21 mouse cellular contexts compared by ENCODE assay signal in genomic region chr13:115910866-115911449, GRCm38 (mm10).
DNase-seq lines count a peak whose midpoint lies in the region; ATAC-seq and TF ChIP-seq lines count a peak whose summit lies in the region.
"Had no signal": no experiment of that assay in that cellular context is flagged by ENCODE, and none has a peak within 500 bp of the region (broad histone marks: within the 10 kb centered on the region; RNA-seq: fewer than 3 reads in every experiment).

No protein-coding gene starts in this region.

- H3K4me2 ChIP-seq in midbrain, embryonic 11.5 days: no peak overlapping the region
- peak overlapping the region; percentile 34 for H3K4me2 ChIP-seq in forebrain, embryonic 16.5 days (ENCODE audit: low read length)
- H3K4me2 ChIP-seq in hindbrain, postnatal 0 days (ENCODE audit: low read depth, low read length): peak overlapping the region; percentile 24; the same call in 1 of the 2 replicates
- H3K4me2 ChIP-seq: heart, embryonic 11.5 days had no signal

- H3K36me3 ChIP-seq in midbrain, embryonic 11.5 days (ENCODE audit: control insufficient read depth, insufficient read depth, low read length): no peaks in the 10 kb centered on the region
- no peaks in the 10 kb centered on the region for H3K36me3 ChIP-seq in midbrain, embryonic 10.5 days
- H3K36me3 ChIP-seq in forebrain, embryonic 16.5 days (ENCODE audit: control insufficient read depth, insufficient read depth): no peaks in the 10 kb centered on the region
- H3K36me3 ChIP-seq in hindbrain, postnatal 0 days (ENCODE audit: insufficient read depth, low read length): no peaks in the 10 kb centered on the region
- H3K36me3 ChIP-seq: limb, embryonic 10.5 days had no signal

- H3K27ac ChIP-seq in midbrain, embryonic 11.5 days (ENCODE audit: low read depth, low read length): no peak overlapping the region
- no peak overlapping the region for H3K27ac ChIP-seq in midbrain, embryonic 10.5 days (replicated peaks)
- no peak overlapping the region for H3K27ac ChIP-seq in forebrain, embryonic 16.5 days (ENCODE audit: low read length)
- no peak overlapping the region for H3K27ac ChIP-seq in hindbrain, postnatal 0 days
- H3K27ac ChIP-seq: gastrocnemius, adult 2 months; left cerebral cortex, adult 2 months; limb, embryonic 10.5 days had no signal

- H3K4me1 ChIP-seq in midbrain, embryonic 11.5 days (ENCODE audit: control insufficient read depth, insufficient read depth, low read length): no peaks in the 10 kb centered on the region
- 0 out of 2 replicates have a peak, but pooled peaks cover 3% of the 10 kb centered on the region for H3K4me1 ChIP-seq in midbrain, embryonic 10.5 days
- peaks cover 6% of the 10 kb centered on the region for H3K4me1 ChIP-seq in forebrain, embryonic 16.5 days (replicated peaks; ENCODE audit: control insufficient read depth, insufficient read depth, low read length)
- H3K4me1 ChIP-seq in hindbrain, postnatal 0 days (ENCODE audit: insufficient read depth, low read length): no peaks in the 10 kb centered on the region
- H3K4me1 ChIP-seq: limb, embryonic 10.5 days; megakaryocyte, embryonic 14.5 days had no signal

- WGBS in midbrain, embryonic 11.5 days: 43% methylated on average over 8 of the region's 8 CpGs
- 53% methylated on average over 8 of the region's 8 CpGs for WGBS in midbrain, embryonic 10.5 days
- 3% methylated on average over 8 of the region's 8 CpGs for WGBS in forebrain, embryonic 16.5 days
- 35% methylated on average over 8 of the region's 8 CpGs for WGBS in hindbrain, postnatal 0 days

- H3K9me3 ChIP-seq in midbrain, embryonic 11.5 days (ENCODE audit: control insufficient read depth, low read length): no peaks in the 10 kb centered on the region
- no peaks in the 10 kb centered on the region for H3K9me3 ChIP-seq in midbrain, embryonic 10.5 days (replicated peaks)
- 0 out of 2 replicates have a peak, but pooled peaks cover 4% of the 10 kb centered on the region for H3K9me3 ChIP-seq in forebrain, embryonic 16.5 days (ENCODE audit: control insufficient read depth, low read length)
- H3K9me3 ChIP-seq in hindbrain, postnatal 0 days (ENCODE audit: low read length): no peaks in the 10 kb centered on the region
- H3K9me3 ChIP-seq: limb, embryonic 10.5 days had no signal

- no peak overlapping the region for H3K4me3 ChIP-seq in midbrain, embryonic 11.5 days (ENCODE audit: low read depth, low read length)
- no peak overlapping the region for H3K4me3 ChIP-seq in midbrain, embryonic 10.5 days
- H3K4me3 ChIP-seq in forebrain, embryonic 16.5 days (replicated peaks; ENCODE audit: low read length): no peak overlapping the region
- no peak overlapping the region for H3K4me3 ChIP-seq in hindbrain, postnatal 0 days (ENCODE audit: low read length)
- H3K4me3 ChIP-seq: gastrocnemius, adult 2 months; left cerebral cortex, adult 2 months; limb, embryonic 10.5 days; megakaryocyte, embryonic 14.5 days; myocyte had no signal

- H3K27me3 ChIP-seq in midbrain, embryonic 11.5 days (ENCODE audit: control insufficient read depth, insufficient read depth, low read length): no peaks in the 10 kb centered on the region
- H3K27me3 ChIP-seq in midbrain, embryonic 10.5 days (ENCODE audit: low read depth, poor library complexity, severe bottlenecking): no peaks in the 10 kb centered on the region
- H3K27me3 ChIP-seq in forebrain, embryonic 16.5 days (replicated peaks; ENCODE audit: control insufficient read depth, insufficient read depth, low read length): 0 out of 2 replicates have a peak, but pooled peaks cover 3% of the 10 kb centered on the region
- no peaks in the 10 kb centered on the region for H3K27me3 ChIP-seq in hindbrain, postnatal 0 days (ENCODE audit: insufficient read depth, low read length)
- H3K27me3 ChIP-seq: megakaryocyte, embryonic 14.5 days had no signal

- TF ChIP-seq CTCF in hindbrain, postnatal 0 days (IDR thresholded peaks at IDR 0.05; ENCODE audit: low read depth): no peak

- ATAC-seq in midbrain, embryonic 11.5 days (ENCODE audit: low FRiP score): peak; percentile 71
- ATAC-seq in forebrain, embryonic 16.5 days: peak; percentile 79
- no peak for ATAC-seq in hindbrain, postnatal 0 days
- ATAC-seq: liver, postnatal 0 days had no signal

- no peak for DNase-seq in midbrain, embryonic 11.5 days (ENCODE audit: low spot score, missing footprints)
- DNase-seq in midbrain, embryonic 10.5 days (ENCODE audit: low spot score): no peak
- DNase-seq in hindbrain, postnatal 0 days (ENCODE audit: low spot score): no peak
- DNase-seq in retina, embryonic 14.5 days (ENCODE audit: low spot score): peak; percentile 53
- DNase-seq in spleen, postnatal 36 days (ENCODE audit: low spot score in 2 of 2): no peak
- DNase-seq in testis, postnatal 14 days (ENCODE audit: low spot score): no peak
- DNase-seq in lung, postnatal 10 days: no peak
- DNase-seq: B cell, adult 2 months; cerebellum, adult 8-10 months; gastrocnemius, adult 2 months; heart, postnatal 14 days; kidney, postnatal 36 days; liver, postnatal 0 days; right cerebral cortex, adult 18-20 months; thymus, postnatal 36 days had no signal

- no peak overlapping the region for H3K9ac ChIP-seq in midbrain, embryonic 11.5 days (ENCODE audit: low read length)
- peak overlapping the region; percentile 22; the same call in 1 of the 2 replicates for H3K9ac ChIP-seq in forebrain, embryonic 16.5 days (replicated peaks; ENCODE audit: low read depth, low read length)
- no peak overlapping the region for H3K9ac ChIP-seq in hindbrain, postnatal 0 days (replicated peaks; ENCODE audit: low read length)
- H3K9ac ChIP-seq: liver, postnatal 0 days had no signal
